ENCODE assay signal across 15 mouse cellular contexts in genomic region chr2:26002001-26002400, GRCm38 (mm10). TPM values are rescaled to one million over a fixed set of nuclear protein-coding genes. Genes with fewer than 3 reads are reported as not detected.
DNase-seq lines count a peak whose midpoint lies in the region; ATAC-seq and TF ChIP-seq lines count a peak whose summit lies in the region.
"Had no signal": no experiment of that assay in that cellular context is flagged by ENCODE, and none has a peak within 500 bp of the region (broad histone marks: within the 10 kb centered on the region; RNA-seq: fewer than 3 reads in every experiment).

No protein-coding gene starts in this region.

- no peak for TF ChIP-seq CTCF in midbrain, postnatal 0 days (IDR thresholded peaks at IDR 0.05)
- no peak for TF ChIP-seq CTCF in stomach, postnatal 0 days (IDR thresholded peaks at IDR 0.05; ENCODE audit: low read depth)

- no peaks in the 10 kb centered on the region for H3K27me3 ChIP-seq in midbrain, postnatal 0 days (ENCODE audit: insufficient read depth, low read length)
- H3K27me3 ChIP-seq in midbrain, embryonic 11.5 days (ENCODE audit: control insufficient read depth, insufficient read depth, low read length), result no peaks in the 10 kb centered on the region
- H3K27me3 ChIP-seq in stomach, postnatal 0 days (ENCODE audit: control insufficient read depth, insufficient read depth, low read length), result no peaks in the 10 kb centered on the region
- H3K27me3 ChIP-seq: embryonic facial prominence, embryonic 15.5 days; heart, embryonic 15.5 days had no signal

- peak; percentile 50 for DNase-seq in adrenal gland, postnatal 10 days
- DNase-seq in adrenal gland, adult 8-10 months, result no peak
- DNase-seq in heart, postnatal 10 days, result peak; percentile 40 to 46
- no peak for DNase-seq in heart, adult 8-10 months (ENCODE audit: low spot score)
- peak; percentile 67 for DNase-seq in midbrain, postnatal 0 days (ENCODE audit: low spot score)
- DNase-seq in midbrain, embryonic 11.5 days (ENCODE audit: low spot score, missing footprints), result no peak
- no peak for DNase-seq in stomach, postnatal 0 days (ENCODE audit: low spot score)
- DNase-seq in urinary bladder, postnatal 36 days (ENCODE audit: low spot score in 2 of 2), result no peak
- DNase-seq: liver; lung, embryonic 14.5 days; midbrain, embryonic 14.5 days; right cerebral cortex, postnatal 25 days had no signal

- 77% methylated on average over 2 of the region's 2 CpGs for WGBS in midbrain, postnatal 0 days
- 95% methylated on average over 2 of the region's 2 CpGs for WGBS in midbrain, embryonic 11.5 days
- 94% methylated on average over 2 of the region's 2 CpGs for WGBS in stomach, postnatal 0 days

- TF ChIP-seq EP300 in stomach, postnatal 0 days (optimal IDR thresholded peaks at IDR 0.05), result no peak

- no peak overlapping the region for H3K27ac ChIP-seq in midbrain, postnatal 0 days (ENCODE audit: low read depth, low read length)
- H3K27ac ChIP-seq in midbrain, embryonic 11.5 days (ENCODE audit: low read depth, low read length), result no peak overlapping the region
- no peak overlapping the region for H3K27ac ChIP-seq in stomach, postnatal 0 days (replicated peaks)
- H3K27ac ChIP-seq: embryonic facial prominence, embryonic 15.5 days; heart, embryonic 15.5 days; kidney, postnatal 0 days had no signal

- intact Hi-C loops in heart, postnatal 10 days (cut with DNase I), result loop anchor here (5.0 kb wide), 1 partner anchor 165 kb away; no protein-coding TSS in a partner anchor

- H3K4me3 ChIP-seq in midbrain, postnatal 0 days (ENCODE audit: low read depth, low read length), result no peak overlapping the region
- H3K4me3 ChIP-seq in midbrain, embryonic 11.5 days (ENCODE audit: low read depth, low read length), result no peak overlapping the region
- H3K4me3 ChIP-seq in stomach, postnatal 0 days (ENCODE audit: low read depth, low read length), result no peak overlapping the region
- H3K4me3 ChIP-seq: embryonic facial prominence, embryonic 15.5 days; heart, embryonic 15.5 days had no signal

- no peaks in the 10 kb centered on the region for H3K4me1 ChIP-seq in midbrain, postnatal 0 days (ENCODE audit: insufficient read depth, low read length)
- no peaks in the 10 kb centered on the region for H3K4me1 ChIP-seq in midbrain, embryonic 11.5 days (ENCODE audit: control insufficient read depth, insufficient read depth, low read length)
- H3K4me1 ChIP-seq in stomach, postnatal 0 days (replicated peaks; ENCODE audit: control insufficient read depth, insufficient read depth), result no peaks in the 10 kb centered on the region
- H3K4me1 ChIP-seq: embryonic facial prominence, embryonic 15.5 days; heart, embryonic 15.5 days had no signal

- H3K9ac ChIP-seq in midbrain, postnatal 0 days (replicated peaks; ENCODE audit: low read length, poor library complexity, severe bottlenecking), result no peak overlapping the region
- H3K9ac ChIP-seq in midbrain, embryonic 11.5 days (ENCODE audit: low read length), result no peak overlapping the region
- H3K9ac ChIP-seq in stomach, postnatal 0 days (ENCODE audit: low read length), result no peak overlapping the region
- H3K9ac ChIP-seq: embryonic facial prominence, embryonic 15.5 days; heart, embryonic 15.5 days; lung, embryonic 14.5 days had no signal

- ATAC-seq in midbrain, postnatal 0 days (ENCODE audit: low FRiP score), result no peak
- ATAC-seq in midbrain, embryonic 11.5 days (ENCODE audit: low FRiP score), result no peak
- ATAC-seq in stomach, postnatal 0 days (ENCODE audit: low FRiP score, low TSS enrichment), result 0 out of 2 replicates have a peak, but pooled peaks have one; percentile 45

- no peaks in the 10 kb centered on the region for H3K9me3 ChIP-seq in midbrain, postnatal 0 days (ENCODE audit: low read length)
- no peaks in the 10 kb centered on the region for H3K9me3 ChIP-seq in midbrain, embryonic 11.5 days (ENCODE audit: control insufficient read depth, low read length)
- H3K9me3 ChIP-seq in stomach, postnatal 0 days (ENCODE audit: control insufficient read depth, low read length), result no peaks in the 10 kb centered on the region
- H3K9me3 ChIP-seq: embryonic facial prominence, embryonic 15.5 days; heart, embryonic 15.5 days had no signal

- H3K4me2 ChIP-seq in midbrain, postnatal 0 days (ENCODE audit: low read depth, low read length, poor library complexity, severe bottlenecking), result no peak overlapping the region
- H3K4me2 ChIP-seq in midbrain, embryonic 11.5 days, result no peak overlapping the region
- H3K4me2 ChIP-seq in stomach, postnatal 0 days (replicated peaks; ENCODE audit: low read depth), result no peak overlapping the region
- H3K4me2 ChIP-seq: embryonic facial prominence, embryonic 15.5 days; heart, embryonic 15.5 days; lung, embryonic 14.5 days had no signal

- peaks cover 65% of the 10 kb centered on the region for H3K36me3 ChIP-seq in midbrain, postnatal 0 days (ENCODE audit: insufficient read depth, low read length)
- H3K36me3 ChIP-seq in midbrain, embryonic 11.5 days (ENCODE audit: control insufficient read depth, insufficient read depth, low read length), result peaks cover 14% of the 10 kb centered on the region
- peaks cover 29% of the 10 kb centered on the region for H3K36me3 ChIP-seq in stomach, postnatal 0 days (ENCODE audit: control insufficient read depth, insufficient read depth, low read length)

RNA-seq across cellular contexts. Expression of gene Camsap1, which starts 18.9 kb away (rescaled TPM):
- 10 to 100 TPM; 28.2 to 28.7 TPM for total RNA-seq in adrenal gland, postnatal 10 days (2021)
- 10 to 100 TPM; 36.7 to 45.2 (median 39.8) TPM for total RNA-seq in adrenal gland, adult 8-10 months (2022)
- 10 to 100 TPM; 36.3 to 37.1 TPM for total RNA-seq in heart, postnatal 10 days (2021)
- total RNA-seq in heart, adult 8-10 months (2022), result 10 to 100 TPM; 32.6 to 42.3 (median 39.6) TPM
- total RNA-seq in midbrain, postnatal 0 days (2014; rRNA removed), result 141 and 157 TPM in 2 replicates
- 57.5 and 61.3 TPM in 2 replicates for polyA plus RNA-seq in midbrain, postnatal 0 days (2015; fragmentation: Nextera tagmentation; extraction: Ambion mirVana)
- 34.4 and 46.8 TPM in 2 replicates for polyA plus RNA-seq in midbrain, embryonic 11.5 days (2014; fragmentation: Nextera tagmentation; extraction: Ambion mirVana)
- polyA plus RNA-seq in stomach, postnatal 0 days (2015; fragmentation: Nextera tagmentation; extraction: Ambion mirVana), result 4.2 and 6.5 TPM in 2 replicates

RNA-seq across cellular contexts. Expression of gene Ubac1, which starts 19.5 kb away (rescaled TPM):
- 10 to 100 TPM; 50.5 to 77.3 TPM for total RNA-seq in adrenal gland, postnatal 10 days (2021)
- 10 to 100 TPM; 24.8 to 39.8 (median 29.9) TPM for total RNA-seq in adrenal gland, adult 8-10 months (2022)
- total RNA-seq in heart, postnatal 10 days (2021), result 10 to 100 TPM; 71.6 to 76.9 TPM
- 10 to 100 TPM; 80.7 to 88.9 (median 87.8) TPM for total RNA-seq in heart, adult 8-10 months (2022)
- 100 and 123 TPM in 2 replicates for total RNA-seq in midbrain, postnatal 0 days (2014; rRNA removed)
- 151 and 158 TPM in 2 replicates for polyA plus RNA-seq in midbrain, postnatal 0 days (2015; fragmentation: Nextera tagmentation; extraction: Ambion mirVana)
- polyA plus RNA-seq in midbrain, embryonic 11.5 days (2014; fragmentation: Nextera tagmentation; extraction: Ambion mirVana), result 96.1 and 101 TPM in 2 replicates
- 47.7 and 49.1 TPM in 2 replicates for polyA plus RNA-seq in stomach, postnatal 0 days (2015; fragmentation: Nextera tagmentation; extraction: Ambion mirVana)

Comparison
In these comparisons a context has a peak if more than half of its experiments do, and no peak if none do; other contexts are left out.
1. DNase-seq: peak in adrenal gland, postnatal 10 days (single experiment), heart, postnatal 10 days (2 of 2) and midbrain, postnatal 0 days (single experiment); none in adrenal gland, adult 8-10 months (single experiment), heart, adult 8-10 months (single experiment), midbrain, embryonic 11.5 days (single experiment), stomach, postnatal 0 days (single experiment) and urinary bladder, postnatal 36 days (0 of 2).